Mouse (Mus musculus): Measurements from ENCODE around the gene Glt1d1.

Gene Glt1d1

DNA sequence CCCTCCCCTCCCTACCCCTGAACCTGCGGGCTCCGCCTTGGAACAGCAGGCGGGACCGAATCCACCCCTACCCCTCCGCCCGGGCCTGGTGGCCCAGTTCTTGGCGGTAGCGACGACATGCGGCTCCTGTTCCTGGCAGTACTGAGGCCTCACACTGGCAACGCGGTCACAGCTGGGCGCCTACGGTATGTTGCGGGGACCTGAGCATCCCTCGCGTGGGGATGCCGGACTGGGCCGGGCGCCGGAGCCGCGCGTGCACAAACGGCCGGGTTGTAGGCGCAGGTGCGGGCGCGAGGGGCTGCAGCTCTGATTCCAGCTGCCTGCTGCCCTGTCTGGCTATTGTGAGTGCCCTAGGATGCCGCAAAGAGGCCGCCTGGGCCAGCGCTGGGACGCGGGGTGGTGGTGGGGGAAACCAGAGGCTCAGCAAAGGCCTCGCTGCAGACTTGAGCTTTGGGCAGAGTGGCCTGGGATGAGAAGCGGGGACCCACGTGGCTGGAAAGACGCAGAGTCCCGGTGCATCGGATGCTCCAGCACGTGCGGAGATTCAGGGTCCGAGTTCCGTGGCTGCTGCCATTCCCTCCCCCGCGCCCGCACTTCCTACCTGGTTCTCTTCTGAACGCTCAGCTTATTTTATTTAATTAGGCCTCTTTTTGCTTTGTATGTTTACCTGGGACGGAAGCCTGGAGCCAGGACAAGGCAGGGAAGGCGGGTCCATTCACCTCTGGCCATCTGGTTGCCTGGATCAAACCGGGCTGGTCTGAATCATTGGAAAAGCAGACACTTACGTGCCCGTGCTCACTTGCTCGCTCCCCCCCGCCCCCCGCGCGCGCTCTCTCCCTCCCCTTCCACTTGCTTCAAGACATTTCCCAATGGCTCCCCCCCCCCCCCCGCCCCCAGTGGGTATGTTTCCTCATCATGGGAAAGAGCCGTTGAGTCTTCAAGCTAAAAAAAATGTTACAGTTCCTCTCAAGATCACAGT is at the start of gene Glt1d1, which contains the start of gene Slc15a4:
TSS of gene Glt1d1 (plus strand) at position 96 of the 979 bp plus-strand sequence.
TSS of gene Slc15a4 (minus strand) at position 731 of the 979 bp plus-strand sequence.
- WGBS = under 1% methylated on average over 60 of the region's 62 CpGs

DNA sequence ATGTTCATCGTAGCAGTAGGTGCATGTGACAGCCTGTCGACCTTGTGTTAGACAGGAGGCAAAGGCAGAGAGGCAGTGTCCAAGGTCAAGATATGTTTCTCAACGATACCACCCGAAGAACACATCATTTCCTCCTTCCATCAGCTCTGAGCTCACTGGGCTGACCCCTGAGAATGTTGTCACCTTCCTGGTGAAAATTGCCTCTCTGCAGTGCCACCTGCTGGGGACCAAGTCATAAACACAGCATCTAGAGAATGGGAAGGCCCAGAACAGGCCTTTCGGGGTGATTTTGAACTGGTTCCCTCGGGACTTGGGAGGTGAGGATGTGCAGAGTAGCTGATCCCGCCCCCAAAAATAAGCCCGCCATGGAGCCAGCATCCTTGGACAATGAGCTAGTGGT is 48.4 kb upstream of the Glt1d1 start:
- 87% methylated on average over 8 of the region's 8 CpGs for WGBS

DNA sequence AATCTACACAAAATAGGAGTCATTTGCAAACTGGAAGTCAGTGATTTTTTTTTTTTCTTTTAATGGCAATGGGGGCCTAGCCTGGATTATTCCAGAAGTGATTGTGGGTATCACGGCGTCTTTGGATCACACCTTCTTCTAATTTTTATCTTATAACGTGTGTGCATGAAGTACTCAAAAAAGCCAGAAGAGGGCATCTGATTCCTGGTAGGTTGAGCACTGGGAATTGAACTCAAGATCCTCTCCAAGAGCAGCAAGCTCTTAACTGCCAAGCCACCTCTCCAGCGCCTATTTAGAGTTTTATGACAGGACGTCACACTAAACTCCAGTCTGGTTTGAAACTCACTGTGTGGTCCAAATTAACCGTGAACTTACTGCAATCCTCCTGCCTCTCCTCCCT is 44.2 kb upstream of the Glt1d1 start:
- 71% methylated on average over 6 of the region's 6 CpGs for whole genome bisulfite sequencing

DNA sequence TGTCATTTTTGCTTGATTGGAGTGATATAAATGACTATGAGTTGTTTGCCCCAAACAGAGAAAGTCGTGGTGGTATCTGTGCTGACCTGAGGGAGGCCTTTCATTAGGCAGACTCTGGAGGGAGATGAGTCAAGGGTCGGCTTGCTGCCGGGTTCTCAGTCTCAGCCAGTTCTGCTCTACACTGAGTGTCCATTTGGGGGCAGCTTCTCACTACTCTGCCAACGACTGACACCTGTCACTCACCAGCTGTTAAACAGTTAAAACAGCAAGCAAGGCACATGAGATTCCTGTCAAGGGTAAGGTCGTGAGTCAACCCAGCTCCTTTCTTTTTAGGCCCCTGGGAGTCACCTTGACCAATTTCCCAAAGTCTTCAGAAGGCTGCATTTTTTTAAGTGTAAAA is 39.7 kb upstream of the Glt1d1 start:
- whole genome bisulfite sequencing = 70% methylated on average over 5 of the region's 5 CpGs

DNA sequence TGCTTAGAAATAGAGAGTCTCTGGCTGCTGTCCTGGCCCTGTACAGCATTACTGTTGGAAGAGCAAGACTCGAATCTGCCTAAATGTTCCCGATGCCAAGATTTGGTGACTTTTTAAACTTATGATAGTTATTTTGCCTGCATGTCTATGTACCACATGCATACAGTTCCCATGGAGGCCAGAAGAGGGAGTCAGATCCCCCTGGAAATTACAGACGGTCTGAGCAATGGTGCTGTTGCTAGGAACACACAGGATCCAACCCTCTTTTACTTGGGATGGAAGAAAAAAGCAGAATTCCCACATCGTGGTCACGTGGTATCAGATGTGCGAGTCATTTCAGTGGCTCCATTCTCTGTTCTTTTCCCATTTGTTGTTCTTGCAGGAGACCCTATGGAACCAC is 39.2 kb upstream of the Glt1d1 start:
- 66% methylated on average over 6 of the region's 6 CpGs for WGBS

DNA sequence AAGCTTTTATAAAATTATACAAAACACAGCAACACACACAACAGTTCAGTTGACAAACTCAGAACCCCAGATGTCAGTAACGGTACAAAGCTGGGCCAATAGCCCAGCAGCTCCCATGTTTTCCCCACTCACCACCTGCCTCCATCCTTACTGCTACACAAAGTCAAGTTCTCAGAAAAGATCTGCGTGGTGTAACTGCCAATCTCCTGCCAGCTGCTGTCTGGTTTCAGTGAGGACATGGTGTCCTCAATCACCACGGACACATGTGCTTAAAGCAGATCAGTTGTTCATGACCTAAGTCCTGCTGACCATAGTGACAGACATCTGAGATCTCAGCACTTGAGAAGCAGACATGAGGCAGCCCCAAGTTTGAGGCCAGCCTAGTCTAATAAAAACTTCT is 36.4 kb upstream of the Glt1d1 start:
- WGBS = 34% methylated on average over 3 of the region's 3 CpGs

DNA sequence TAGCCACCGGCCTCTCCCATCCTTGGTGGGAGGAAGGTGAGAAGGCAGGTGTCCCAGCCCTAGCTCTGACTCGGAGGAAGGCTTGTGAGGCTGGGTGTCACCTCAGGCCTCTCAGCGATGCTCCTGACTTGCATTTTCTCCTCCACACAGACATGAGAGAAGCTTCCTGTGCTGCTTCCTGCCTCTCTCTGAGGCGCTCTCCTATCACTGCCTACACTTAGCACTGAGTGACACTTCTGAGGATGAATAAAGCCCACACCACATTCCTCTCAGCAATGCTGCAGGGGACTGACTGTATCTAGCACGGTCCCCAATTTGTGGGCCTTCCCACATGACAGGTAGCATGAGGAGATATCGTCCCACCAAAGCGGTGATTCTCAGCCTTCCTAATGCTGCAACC is 35.2 kb upstream of the Glt1d1 start:
- WGBS = 59% methylated on average over 7 of the region's 7 CpGs

DNA sequence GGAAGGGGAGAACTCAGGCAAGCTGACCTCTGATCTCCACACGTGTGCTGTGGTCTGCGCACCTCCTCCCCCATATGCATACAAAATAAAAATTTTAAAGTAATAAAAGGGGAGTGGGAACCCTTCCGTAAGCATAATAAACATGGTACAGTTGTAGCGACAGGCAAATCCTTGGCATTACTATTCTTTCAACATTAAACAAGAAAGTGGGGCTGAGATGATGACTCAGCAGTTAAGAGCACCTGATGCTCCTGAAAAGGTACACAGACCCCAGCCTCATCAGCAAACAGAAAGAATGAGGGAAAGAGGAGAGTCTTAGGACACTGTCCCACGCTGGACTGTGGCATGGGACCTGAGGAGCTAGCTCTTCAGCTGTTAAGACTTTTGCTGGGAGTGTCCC is 29.1 kb upstream of the Glt1d1 start:
- 87% methylated on average over 5 of the region's 5 CpGs for WGBS

DNA sequence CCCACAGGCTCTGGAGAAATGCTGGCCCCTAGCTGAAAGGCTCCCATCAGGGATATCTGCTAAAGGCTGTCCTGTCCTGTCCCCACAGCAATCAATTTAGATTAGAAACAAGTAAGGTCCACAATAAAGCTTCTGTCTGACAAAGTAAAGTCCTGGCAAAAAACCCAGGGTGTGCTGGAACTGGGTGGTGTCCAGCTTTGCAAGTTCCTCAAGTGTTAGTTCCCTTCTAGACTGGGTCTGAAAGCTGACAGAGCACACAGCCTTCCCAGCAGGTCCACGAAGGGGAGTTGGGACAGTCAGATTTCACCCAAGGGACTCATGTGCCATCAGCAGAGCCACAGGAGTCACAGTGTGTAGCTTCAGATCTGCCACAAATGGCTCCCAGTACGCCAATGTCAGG is 24.6 kb upstream of the Glt1d1 start:
- WGBS = 75% methylated on average over 2 of the region's 2 CpGs

DNA sequence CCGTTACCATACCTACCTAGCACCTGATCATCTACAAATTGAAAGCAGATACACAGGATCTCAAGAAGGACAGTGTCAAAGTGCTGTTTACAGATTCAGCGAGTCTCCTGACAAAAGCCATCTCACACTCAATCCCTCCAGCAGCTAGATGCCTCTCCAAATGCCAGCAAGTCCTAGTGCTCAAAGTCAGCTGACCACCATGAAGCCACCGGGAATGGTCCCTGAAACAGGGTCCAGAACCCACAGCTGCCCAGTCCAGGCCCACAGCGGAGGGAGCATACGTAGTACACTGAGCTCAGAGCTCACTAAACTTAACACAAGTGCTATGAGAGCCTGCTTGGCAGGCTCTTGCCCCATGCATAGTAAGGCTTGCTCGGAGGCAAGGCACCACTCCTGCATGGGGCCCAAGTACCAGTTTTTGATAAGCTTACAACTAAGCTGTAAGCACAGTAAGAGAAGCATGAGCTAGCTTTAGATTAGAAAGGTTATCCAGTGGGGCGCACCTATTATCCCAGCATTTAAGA is 22.8 kb upstream of the Glt1d1 start:
- 80% methylated on average over 7 of the region's 7 CpGs for WGBS

DNA sequence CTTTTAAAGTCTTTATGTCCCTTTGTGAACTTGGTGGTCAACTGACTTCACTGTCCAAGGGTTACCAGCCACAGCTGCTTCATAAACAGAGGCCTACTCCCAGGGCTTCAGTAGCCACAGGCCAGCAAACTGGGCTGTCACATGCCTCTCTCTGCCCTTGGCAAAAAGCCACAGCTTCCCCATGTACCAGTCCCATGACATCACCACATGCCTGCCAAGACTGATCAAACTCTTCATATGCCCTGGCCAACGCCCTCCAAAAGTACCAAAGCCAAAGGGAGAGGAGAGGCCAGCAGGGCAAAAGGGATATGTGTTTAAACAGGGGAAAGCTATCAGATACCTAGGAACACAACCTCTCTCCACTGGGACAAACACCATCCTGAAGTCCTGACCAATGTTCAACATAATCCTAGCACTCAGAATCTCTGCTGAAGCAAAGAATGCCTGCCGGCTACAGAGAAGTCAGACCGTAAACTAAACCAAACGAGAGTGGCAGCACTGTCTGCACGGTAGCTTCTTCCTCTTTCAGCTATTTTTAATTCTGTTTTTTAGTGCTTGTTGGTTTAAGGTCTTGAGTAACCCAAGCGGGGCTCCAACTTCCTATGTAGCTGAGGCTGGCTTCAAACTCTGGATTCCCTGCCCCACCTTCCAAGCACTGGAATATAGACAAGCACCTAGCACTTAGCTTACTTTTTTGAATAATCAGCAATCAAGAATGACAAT is 21.1 kb upstream of the Glt1d1 start:
- WGBS = 50% methylated on average over 6 of the region's 6 CpGs

DNA sequence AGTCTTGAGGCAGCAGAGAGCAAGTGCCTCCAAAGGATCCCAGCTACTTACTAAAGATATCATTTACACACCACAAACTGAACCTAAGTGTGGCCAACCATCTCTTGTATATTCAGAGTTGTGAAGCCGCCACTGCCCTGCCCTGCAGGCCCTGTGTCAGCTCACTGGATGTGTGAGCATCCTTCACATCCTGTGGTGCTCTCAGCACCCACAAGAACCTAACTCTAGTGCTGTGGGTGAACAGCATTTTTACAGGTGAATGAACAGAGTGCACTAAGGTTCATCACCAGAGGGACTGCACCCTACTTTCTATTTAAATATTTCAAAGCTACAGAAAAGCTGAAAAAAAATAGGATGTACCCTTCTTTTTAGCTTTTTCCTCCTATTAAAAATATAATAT is 20.2 kb upstream of the Glt1d1 start:
- 63% methylated on average over 1 of the region's 1 CpGs for WGBS

DNA sequence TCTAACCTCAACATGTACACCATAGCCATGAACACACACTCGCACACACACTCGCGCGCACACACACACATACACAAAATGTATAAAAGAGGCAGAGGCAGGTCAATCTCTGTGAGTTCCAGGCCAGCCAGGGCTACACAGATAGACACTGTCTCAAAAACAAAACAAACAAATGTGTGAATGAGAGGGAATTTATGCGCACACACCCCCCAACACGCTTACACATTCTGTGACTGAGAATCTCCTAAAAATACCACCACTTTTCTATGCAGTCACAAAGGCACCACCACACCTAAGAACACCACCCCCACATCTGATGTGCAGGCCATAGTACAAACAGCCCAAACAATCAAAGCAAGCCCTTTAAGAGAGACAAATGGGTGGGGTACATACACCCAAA is 19.7 kb upstream of the Glt1d1 start:
- WGBS = 81% methylated on average over 6 of the region's 6 CpGs

DNA sequence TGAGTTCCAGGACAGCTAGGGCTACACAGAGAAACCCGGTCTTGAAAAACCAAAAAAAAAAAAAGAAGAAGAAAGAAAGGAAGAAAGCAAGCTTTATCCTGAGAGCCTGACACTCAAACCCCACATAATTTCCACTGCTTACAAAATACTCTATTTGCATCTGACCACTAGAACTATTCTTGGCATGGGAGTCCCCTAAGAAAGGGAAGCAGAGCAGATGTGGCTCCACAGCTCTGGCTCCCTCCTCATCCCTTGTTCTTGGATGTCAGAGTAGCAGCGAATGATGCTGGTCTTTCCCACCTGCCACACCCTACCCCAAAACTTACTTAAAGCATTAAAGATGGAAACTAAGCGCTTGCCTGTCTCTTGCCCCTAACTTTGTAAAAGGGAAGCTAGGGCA is 16.6 kb upstream of the Glt1d1 start:
- WGBS = 43% methylated on average over 3 of the region's 3 CpGs

DNA sequence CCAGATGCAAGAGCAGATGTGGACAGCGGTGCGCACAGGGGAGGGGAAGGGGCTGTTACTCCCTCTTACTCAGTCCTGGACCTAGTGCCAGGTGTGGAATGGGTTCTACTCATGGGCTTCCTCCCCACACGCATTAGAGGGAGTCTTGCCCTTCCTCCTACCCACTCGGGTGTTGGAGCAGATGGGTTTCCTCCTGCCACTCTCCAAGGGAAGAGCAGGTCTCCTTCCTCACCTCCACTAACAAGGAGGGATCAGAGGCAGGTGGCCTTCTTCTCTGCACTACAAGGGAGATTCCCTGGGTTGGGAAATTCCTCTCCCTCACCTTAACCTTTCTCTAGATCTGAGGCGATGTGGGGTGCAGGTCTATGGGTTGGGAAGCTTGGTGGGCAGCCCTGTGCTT is 15.9 kb upstream of the Glt1d1 start:
- WGBS = 14% methylated on average over 5 of the region's 5 CpGs

DNA sequence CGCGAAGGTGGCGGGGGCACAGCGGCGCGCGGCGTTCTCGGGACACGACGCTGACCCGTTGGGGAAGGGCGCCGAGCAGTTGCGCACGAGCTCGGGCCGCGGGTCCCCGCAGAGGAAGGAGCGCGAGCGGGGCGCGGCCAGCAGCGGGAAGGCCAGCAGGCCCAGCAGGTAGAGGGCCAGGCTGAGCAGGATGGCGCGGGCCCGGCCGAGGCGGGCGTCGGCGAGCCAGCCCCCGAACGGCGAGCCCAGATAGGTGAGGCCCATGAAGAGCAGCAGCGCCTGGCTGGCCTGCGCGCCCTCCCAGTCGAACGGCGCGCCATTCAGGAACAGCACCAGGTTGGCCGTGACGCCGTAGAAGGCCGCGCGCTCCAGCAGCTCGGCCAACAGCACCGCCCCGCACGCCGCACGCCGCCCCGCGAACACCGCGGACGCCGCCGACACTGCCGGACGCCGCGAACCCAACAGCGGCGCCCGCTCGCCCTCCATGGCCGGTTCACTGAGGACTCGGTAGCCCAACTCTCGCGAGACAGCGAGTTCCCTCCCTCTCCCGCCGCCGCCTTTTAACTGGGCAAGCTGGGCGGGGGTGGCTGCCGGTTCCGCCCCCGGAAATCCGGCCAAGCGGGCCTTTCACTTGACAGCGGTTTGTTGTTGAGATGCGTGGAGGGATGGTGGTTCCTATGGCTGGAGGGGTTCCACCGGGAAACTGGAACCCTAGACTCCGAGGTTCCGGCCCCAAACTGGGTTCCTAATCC is 15.0 kb upstream of the Glt1d1 start:
- WGBS = under 1% methylated on average over 91 of the region's 91 CpGs

DNA sequence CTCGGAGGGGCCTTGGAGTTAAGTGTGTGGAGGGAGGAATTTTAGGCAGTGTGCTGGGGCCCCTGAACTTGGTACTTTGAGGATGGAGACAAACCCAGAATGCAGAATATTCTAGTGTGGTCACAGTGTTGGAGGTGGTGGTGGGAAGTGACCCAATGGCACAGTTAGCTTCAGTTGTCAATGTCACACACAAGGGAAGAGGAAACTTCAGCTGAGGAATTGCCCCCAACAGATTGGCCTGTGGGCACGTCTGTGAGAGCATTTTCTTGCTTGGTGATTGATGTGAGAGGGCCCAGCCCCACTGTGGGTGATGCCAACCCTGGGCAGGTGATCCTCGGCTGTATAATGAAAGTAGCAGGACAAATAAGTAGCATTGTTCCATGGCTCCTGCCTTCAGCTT is 13.2 kb upstream of the Glt1d1 start:
- WGBS = 74% methylated on average over 3 of the region's 3 CpGs

DNA sequence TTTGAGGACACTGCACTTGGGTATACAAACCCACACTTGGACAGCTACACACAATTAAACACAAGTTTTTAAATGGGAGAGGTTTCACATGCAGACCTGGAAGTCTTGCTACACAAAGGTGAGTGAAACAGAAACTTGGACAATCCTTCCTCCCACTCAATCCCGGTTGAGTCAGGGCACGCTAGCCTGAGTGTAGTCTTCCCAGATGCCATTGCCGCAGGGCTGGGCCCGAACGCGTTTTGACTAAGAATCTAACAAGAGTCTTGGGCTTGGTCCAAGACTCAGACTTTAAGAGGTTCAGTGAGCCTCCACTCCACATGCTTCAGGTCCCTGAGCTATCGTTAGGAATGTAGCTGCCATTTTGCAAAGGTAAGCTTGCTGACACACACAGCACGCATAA is 11.7 kb upstream of the Glt1d1 start:
- WGBS = 73% methylated on average over 8 of the region's 8 CpGs

DNA sequence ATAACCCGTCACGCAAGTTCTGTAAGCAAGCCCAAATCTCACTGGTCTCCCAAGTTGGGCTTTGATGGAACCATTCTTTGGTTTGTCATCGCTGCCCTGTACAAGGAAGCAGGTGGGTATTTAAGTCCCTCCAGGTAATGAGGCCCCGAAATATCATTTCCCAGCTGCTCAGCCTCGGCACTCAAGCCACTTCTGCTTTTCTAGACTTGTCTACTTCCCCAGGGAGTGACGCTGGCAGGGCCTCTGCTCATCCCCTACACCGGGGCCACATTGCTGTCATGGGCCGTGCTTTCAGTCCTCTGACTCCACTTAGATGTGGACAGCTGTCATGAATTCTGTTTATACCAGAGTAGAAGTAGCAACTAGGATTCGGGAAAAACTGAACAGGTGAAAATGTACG is 11.0 kb upstream of the Glt1d1 start:
- WGBS = 81% methylated on average over 10 of the region's 10 CpGs

DNA sequence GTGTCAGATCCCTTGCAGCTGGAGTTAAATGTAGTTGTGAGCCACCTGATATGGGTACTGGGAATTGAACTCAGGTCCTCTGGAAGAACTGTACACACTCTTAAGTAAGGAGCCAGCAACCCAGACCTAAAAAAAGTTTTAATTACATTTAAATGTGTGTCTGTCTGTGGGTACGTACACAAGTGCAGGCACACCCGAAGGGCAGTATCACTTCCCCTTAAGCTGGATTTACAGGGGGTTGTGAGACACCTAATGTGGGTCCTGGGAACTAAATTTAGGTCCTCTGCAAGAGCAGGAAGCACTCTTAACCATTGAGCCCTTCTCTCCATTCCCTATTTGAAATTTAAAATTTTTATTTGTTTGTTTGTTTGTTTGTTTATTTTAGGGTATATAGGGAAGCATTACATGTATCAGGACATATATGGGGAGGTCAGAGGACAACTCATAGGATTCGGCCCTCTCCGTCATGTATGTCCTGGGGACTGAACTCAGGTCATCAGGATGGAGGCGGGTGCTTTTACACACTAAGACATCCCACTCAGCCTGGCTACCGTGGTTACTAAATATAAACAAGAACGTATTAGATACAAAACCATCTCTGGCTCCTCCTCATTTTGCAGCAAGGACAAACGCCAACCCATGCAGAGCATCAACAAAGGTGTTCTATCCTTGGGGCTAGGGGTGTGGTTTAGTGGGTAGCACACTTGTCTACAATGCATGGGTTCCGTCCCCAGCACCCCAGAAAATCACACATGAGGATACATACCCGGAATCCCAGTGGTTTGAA is 7.4 kb upstream of the Glt1d1 start:
- 75% methylated on average over 10 of the region's 10 CpGs for WGBS

DNA sequence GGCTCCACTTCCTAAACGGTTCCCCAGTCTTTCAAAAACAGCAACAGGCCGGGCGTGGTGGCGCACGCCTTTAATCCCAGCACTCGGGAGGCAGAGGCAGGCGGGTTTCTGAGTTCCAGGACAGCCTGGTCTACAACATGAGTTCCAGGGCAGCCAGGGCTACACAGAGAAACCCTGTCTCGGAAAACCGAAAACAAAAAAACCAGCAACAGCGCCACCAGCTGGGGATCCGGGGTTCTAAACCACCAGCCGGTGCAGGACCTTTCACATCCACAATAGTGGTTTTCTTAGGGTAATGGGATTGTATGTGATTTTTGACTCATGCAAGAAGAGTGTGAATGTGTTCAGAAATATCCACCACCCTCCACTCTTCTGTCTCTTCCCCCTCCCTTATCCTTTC is 4.8 kb upstream of the Glt1d1 start:
- WGBS = 87% methylated on average over 12 of the region's 12 CpGs
